Mouse (Mus musculus): ENCODE data around the gene Tex36.

DNA sequence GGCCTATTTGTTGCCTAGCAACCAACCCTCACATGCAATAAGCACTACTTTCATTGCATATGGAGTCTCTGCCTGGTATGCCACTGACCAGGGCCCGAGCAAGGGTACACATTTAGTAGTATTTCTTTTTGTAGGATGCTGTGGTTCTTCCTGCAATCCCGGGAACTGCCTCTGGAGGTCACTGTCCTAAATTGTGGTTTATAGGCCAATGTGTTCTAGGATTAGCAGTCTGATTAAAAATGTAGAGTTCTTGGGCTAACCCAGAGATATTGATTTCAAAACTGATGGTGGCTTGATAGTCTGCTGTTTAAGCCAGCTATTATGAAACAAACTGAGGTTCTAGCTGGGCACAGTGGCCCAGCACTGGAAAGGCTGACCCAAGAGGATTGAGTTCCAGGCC is 30.5 kb upstream of the Tex36 start:
- peak; percentile 56 for TF ChIP-seq CTCF (IDR thresholded peaks at IDR 0.05; ENCODE audit: low read depth, low read length)
- TF ChIP-seq POLR2A (IDR thresholded peaks at IDR 0.05; ENCODE audit: extremely low read depth, insufficient read depth, low read length), result no peak

Measured in liver, adult 2 months (tissue).